Mouse (Mus musculus) lung, embryonic 16.5 days (tissue): Measurements from ENCODE around the gene Ttc23. TPM values are rescaled to one million over a fixed set of nuclear protein-coding genes. Genes with fewer than 3 reads are reported as not detected.
A peak's percentile ranks its signal among the peaks of the same experiment; 100 is the strongest.

Source experiments
- ATAC-seq: fragments of 200-750 bp; cut with Nextera tagmentation; 2 replicates; pipeline ENCODE4 v1.8.0; 2017; ENCODE audit warnings: low read depth, mild to moderate bottlenecking, moderate library complexity
- H3K27ac ChIP-seq: fragments of 300-500 bp; sonication (generic); 2 replicates; pipeline ENCODE4 v1.5.1; 2014; ENCODE audit warnings: mild to moderate bottlenecking, control low read depth, low read length
- H3K27me3 ChIP-seq: fragments of 300-500 bp; sonication (generic); 2 replicates; pipeline ENCODE4 v1.6.1; 2014; ENCODE audit warnings: low read depth, low read length, mixed read lengths; ENCODE audit not compliant: control insufficient read depth, insufficient read depth
- H3K36me3 ChIP-seq: fragments of 300-500 bp; sonication (generic); 2 replicates; pipeline ENCODE4 v1.6.1; 2014; ENCODE audit warnings: low read length; ENCODE audit not compliant: control insufficient read depth, insufficient read depth
- H3K4me1 ChIP-seq: fragments of 300-500 bp; sonication (generic); replicated peaks from 2 replicates; pipeline ENCODE4 v1.6.1; 2014; ENCODE audit warnings: low read length, mixed read lengths; ENCODE audit not compliant: control insufficient read depth, insufficient read depth
- H3K4me2 ChIP-seq: fragments of 300-500 bp; sonication (generic); 2 replicates; pipeline ENCODE4 v1.6.1; 2014; ENCODE audit warnings: low read depth, low read length, control low read depth
- H3K4me3 ChIP-seq: fragments of 300-500 bp; sonication (generic); 2 replicates; pipeline ENCODE4 v1.5.1; 2014; ENCODE audit warnings: mild to moderate bottlenecking, low read length, control low read depth
- H3K9ac ChIP-seq: fragments of 300-500 bp; sonication (generic); 2 replicates; pipeline ENCODE4 v1.6.1; 2014; ENCODE audit warnings: low read length, control low read depth
- H3K9me3 ChIP-seq: fragments of 300-500 bp; sonication (generic); 2 replicates; pipeline ENCODE4 v1.6.1; 2016; ENCODE audit warnings: low read length; ENCODE audit not compliant: control insufficient read depth
- WGBS: fragments of 180-500 bp; shearing (Covaris S2); extraction: QIAGEN DNeasy Blood & Tissue Kit; methylation state at CpG from one replicate; pipeline ENCODE4 v1.1.7; 2014; 5-methylcytosine and 5-hydroxymethylcytosine counted together
- polyA plus RNA-seq: library from polyadenylated mRNA; unstranded; fragments of >200 nt; fragmentation: Nextera tagmentation; extraction: Ambion mirVana; gene quantifications from 2 replicates; pipeline ENCODE4 v1.2.1, GENCODE M21; 2015

Gene Ttc23
- polyA plus RNA-seq, 1 experiment from 2014 or later, result 27.1 TPM

DNA sequence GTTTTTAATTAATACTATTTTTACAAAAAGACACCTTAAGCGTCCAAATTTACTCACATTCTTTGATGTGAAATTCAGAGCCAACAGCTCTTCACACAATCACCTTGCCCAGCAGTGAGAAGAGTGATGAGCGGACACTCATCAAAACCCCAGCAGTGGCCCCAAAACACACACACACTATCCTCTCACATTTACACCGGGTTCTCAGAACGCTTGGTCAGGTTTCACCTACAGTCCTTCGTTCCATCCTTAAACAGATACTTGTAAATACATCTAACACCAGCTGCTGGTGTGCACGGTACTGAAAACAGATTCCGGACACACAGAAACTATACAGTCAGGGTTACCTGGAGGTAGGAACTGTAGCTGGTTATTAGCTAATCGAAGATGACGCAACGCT is 29.6 kb upstream of the Ttc23 start:
- H3K27me3 ChIP-seq, result no peaks in the 10 kb centered on the region
- no peak for ATAC-seq
- no peak overlapping the region for H3K9ac ChIP-seq
- H3K36me3 ChIP-seq, result no peaks in the 10 kb centered on the region
- H3K4me2 ChIP-seq, result no peak overlapping the region
- H3K27ac ChIP-seq, result no peak overlapping the region
- H3K4me3 ChIP-seq, result no peak overlapping the region
- H3K9me3 ChIP-seq, result no peaks in the 10 kb centered on the region
- 90% methylated on average over 10 of the region's 10 CpGs for WGBS
- peaks cover 2% of the 10 kb centered on the region for H3K4me1 ChIP-seq

DNA sequence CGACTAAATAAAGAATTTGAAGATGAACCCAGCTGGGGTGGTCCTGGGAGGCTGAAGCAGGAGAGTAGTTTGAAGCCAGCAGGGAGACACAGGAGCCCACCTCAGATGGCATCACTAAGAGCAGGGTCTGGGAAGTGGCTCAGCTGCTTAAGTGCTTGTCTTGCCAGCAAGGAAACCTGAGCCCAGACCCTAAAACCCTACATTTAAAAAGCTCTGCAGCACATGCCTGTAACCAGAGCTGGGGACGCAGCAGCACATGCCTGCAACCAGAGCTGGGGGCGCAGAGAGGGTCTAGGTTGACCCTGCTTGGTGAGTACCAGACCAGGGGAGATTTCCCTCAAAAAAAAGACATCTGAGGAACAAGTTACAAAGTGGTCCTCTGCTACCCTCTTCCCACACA is 28.9 kb upstream of the Ttc23 start:
- Histone ChIP-seq H3K27ac (no peak overlapping the region), H3K9me3 (no peaks in the 10 kb centered on the region), H3K27me3 (no peaks in the 10 kb centered on the region), H3K36me3 (no peaks in the 10 kb centered on the region), H3K9ac (no peak overlapping the region), H3K4me3 (no peak overlapping the region), H3K4me2 (no peak overlapping the region), H3K4me1 (peaks cover 2% of the 10 kb centered on the region)
- 86% methylated on average over 3 of the region's 3 CpGs for WGBS
- ATAC-seq, result no peak

DNA sequence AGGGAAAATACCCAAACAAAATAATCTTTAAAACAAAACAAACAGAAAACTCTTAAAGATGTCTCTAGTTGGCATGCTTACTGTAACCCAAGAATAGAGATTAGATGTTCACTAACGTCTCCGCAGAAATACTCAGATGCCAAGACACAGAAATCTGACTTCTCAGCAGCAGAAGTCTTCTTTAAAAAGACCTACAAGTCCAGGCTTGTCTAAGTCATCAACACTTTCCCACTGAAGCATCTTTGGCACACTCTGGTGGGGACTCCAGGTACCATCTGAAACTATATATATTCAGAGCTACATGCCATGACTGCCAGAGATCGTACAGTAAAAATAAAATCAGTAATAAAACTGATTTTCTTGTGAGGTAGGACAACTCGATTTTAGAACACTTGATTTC is 27.4 kb upstream of the Ttc23 start:
- Histone ChIP-seq H3K27me3 (no peaks in the 10 kb centered on the region), H3K9ac (no peak overlapping the region), H3K9me3 (no peaks in the 10 kb centered on the region), H3K27ac (no peak overlapping the region), H3K36me3 (no peaks in the 10 kb centered on the region), H3K4me1 (peaks cover 2% of the 10 kb centered on the region), H3K4me2 (no peak overlapping the region), H3K4me3 (no peak overlapping the region)
- ATAC-seq, result no peak
- 73% methylated on average over 4 of the region's 4 CpGs for WGBS

GRCm38 (mm10) chr7:67622151-67622550 is 25.1 kb upstream of the Ttc23 start:
- Histone ChIP-seq H3K4me1 (peaks cover under 1% of the 10 kb centered on the region), H3K27ac (no peak overlapping the region), H3K9me3 (no peaks in the 10 kb centered on the region), H3K27me3 (no peaks in the 10 kb centered on the region), H3K4me2 (no peak overlapping the region), H3K36me3 (no peaks in the 10 kb centered on the region), H3K4me3 (no peak overlapping the region), H3K9ac (no peak overlapping the region)
- WGBS, result 81% methylated on average over 3 of the region's 3 CpGs
- ATAC-seq, result no peak

GRCm38 (mm10) chr7:67626671-67627070 is 20.5 kb upstream of the Ttc23 start:
- Histone ChIP-seq H3K4me2 (no peak overlapping the region), H3K9me3 (no peaks in the 10 kb centered on the region), H3K4me3 (no peak overlapping the region), H3K36me3 (no peaks in the 10 kb centered on the region), H3K27me3 (no peaks in the 10 kb centered on the region), H3K27ac (no peak overlapping the region), H3K4me1 (no peaks in the 10 kb centered on the region), H3K9ac (no peak overlapping the region)
- no peak for ATAC-seq
- WGBS, result 88% methylated on average over 5 of the region's 5 CpGs

GRCm38 (mm10) chr7:67629681-67630080 is 17.5 kb upstream of the Ttc23 start:
- Histone ChIP-seq H3K27ac (no peak overlapping the region), H3K9ac (no peak overlapping the region), H3K4me2 (no peak overlapping the region), H3K4me1 (no peaks in the 10 kb centered on the region), H3K4me3 (no peak overlapping the region), H3K27me3 (no peaks in the 10 kb centered on the region), H3K9me3 (no peaks in the 10 kb centered on the region), H3K36me3 (no peaks in the 10 kb centered on the region; the same call in 1 of the 2 replicates)
- WGBS, result 48% methylated on average over 5 of the region's 5 CpGs
- ATAC-seq, result no peak

DNA sequence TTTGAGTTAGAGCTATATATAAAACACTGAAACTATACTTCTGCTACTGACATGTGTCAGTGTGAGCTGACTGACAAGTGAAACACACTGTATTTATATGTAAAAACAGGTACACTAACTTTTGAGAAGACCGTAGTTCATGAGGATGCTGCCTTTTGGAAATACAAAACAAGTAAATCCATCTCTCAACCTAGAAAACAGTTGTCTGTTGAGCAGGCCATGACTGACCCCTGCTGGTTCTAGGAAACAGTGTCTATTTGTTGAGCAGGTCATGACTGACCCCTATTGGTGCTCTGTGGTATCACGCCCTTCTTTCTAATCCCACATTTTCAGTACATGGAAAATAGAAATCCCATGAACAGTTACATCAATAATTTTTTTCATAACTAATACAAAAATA is 16.4 kb upstream of the Ttc23 start:
- ATAC-seq, result peak; percentile 70; the same call in 1 of the 2 replicates
- Histone ChIP-seq H3K4me2 (no peak overlapping the region), H3K27ac (no peak overlapping the region), H3K27me3 (no peaks in the 10 kb centered on the region), H3K36me3 (no peaks in the 10 kb centered on the region; the same call in 1 of the 2 replicates), H3K9me3 (no peaks in the 10 kb centered on the region), H3K9ac (no peak overlapping the region), H3K4me3 (no peak overlapping the region), H3K4me1 (no peaks in the 10 kb centered on the region)
- WGBS, result 12% methylated on average over 2 of the region's 2 CpGs

DNA sequence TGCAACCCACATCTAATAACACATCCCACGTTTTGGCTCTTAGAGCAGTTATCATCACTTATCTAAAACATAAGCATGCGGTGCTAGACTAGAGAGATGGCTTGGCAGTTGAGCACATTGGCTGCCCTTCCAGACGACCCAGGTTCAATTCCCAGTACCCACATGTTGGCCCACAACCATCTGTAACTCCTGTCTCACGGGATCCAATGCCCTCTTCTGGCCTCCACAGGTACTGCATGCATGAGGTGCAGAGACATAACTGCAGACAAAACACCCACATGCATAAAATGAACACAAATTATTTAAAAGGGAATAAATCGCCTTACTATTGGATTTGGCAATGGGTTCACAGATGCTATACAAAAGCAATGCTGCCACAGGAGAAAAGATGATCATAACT is 14.8 kb upstream of the Ttc23 start:
- no peak overlapping the region for H3K27ac ChIP-seq
- H3K4me3 ChIP-seq, result no peak overlapping the region
- H3K9ac ChIP-seq, result no peak overlapping the region
- H3K4me2 ChIP-seq, result no peak overlapping the region
- H3K9me3 ChIP-seq, result no peaks in the 10 kb centered on the region
- WGBS, result 82% methylated on average over 5 of the region's 5 CpGs
- H3K4me1 ChIP-seq, result no peaks in the 10 kb centered on the region
- no peaks in the 10 kb centered on the region; the same call in 1 of the 2 replicates for H3K36me3 ChIP-seq
- H3K27me3 ChIP-seq, result no peaks in the 10 kb centered on the region
- no peak for ATAC-seq

GRCm38 (mm10) chr7:67634210-67634609 is 13.0 kb upstream of the Ttc23 start:
- no peaks in the 10 kb centered on the region; the same call in 1 of the 2 replicates for H3K36me3 ChIP-seq
- H3K4me2 ChIP-seq, result no peak overlapping the region
- H3K9ac ChIP-seq, result no peak overlapping the region
- no peaks in the 10 kb centered on the region for H3K9me3 ChIP-seq
- 84% methylated on average over 3 of the region's 3 CpGs for WGBS
- ATAC-seq, result no peak
- no peaks in the 10 kb centered on the region for H3K27me3 ChIP-seq
- no peaks in the 10 kb centered on the region for H3K4me1 ChIP-seq
- no peak overlapping the region for H3K4me3 ChIP-seq
- no peak overlapping the region for H3K27ac ChIP-seq

GRCm38 (mm10) chr7:67636161-67636560 is 11.0 kb upstream of the Ttc23 start:
- H3K27me3 ChIP-seq, result no peaks in the 10 kb centered on the region
- no peak overlapping the region for H3K9ac ChIP-seq
- no peaks in the 10 kb centered on the region for H3K4me1 ChIP-seq
- 59% methylated on average over 2 of the region's 2 CpGs for WGBS
- no peak overlapping the region for H3K4me3 ChIP-seq
- H3K36me3 ChIP-seq, result no peaks in the 10 kb centered on the region; the same call in 1 of the 2 replicates
- no peaks in the 10 kb centered on the region for H3K9me3 ChIP-seq
- ATAC-seq, result no peak
- no peak overlapping the region for H3K27ac ChIP-seq
- no peak overlapping the region for H3K4me2 ChIP-seq
